Mouse (Mus musculus) megakaryocyte, embryonic 14.5 days (primary cell): Measurements from ENCODE around the gene Rpl37a.

Experiments used
- FLI1 ChIP-seq: IDR thresholded peaks from 2 replicates; pipeline ENCODE4 v1.6.1; 2012; ENCODE audit warnings: low read length, inconsistent platforms, mixed read lengths
- GATA1 ChIP-seq: IDR thresholded peaks from 3 replicates; pipeline ENCODE4 v1.6.1; 2012; ENCODE audit warnings: mixed read lengths, low read length, inconsistent platforms, borderline replicate concordance

GRCm38 (mm10) chr1:72696256-72696655, 14.8 kb upstream of the Rpl37a start:
- no peak for TF ChIP-seq GATA1
- no peak for TF ChIP-seq FLI1
